Mouse (Mus musculus): ENCODE measurements at regions not wholly inside any gene's neighbourhood (a gene's known extent, or its start where the extent isn't known, plus 50 kb on each side); places are given as distances from the start of the nearest gene placed in this dataset.

DNA sequence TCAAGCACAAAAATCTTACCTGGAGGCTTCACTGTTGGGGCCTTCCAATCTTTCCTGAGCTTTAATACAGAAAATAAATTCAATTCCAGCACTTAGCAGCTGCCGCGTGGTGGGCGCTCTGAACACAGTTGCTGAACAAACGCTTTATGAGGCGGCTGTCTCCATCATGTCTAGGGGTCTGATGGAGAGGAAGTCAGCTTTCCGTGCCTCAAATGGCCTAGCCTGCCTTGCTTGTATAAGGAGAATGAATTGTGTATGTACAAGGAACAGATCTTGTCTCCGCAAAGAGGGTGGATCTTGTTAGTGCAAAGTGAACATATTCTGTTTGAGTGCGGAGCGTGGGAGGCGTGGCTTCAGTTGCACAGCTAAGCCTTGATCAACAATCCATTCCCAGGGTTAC, 155.4 kb downstream of the Unc5cl start:
- Histone ChIP-seq H3K4me3 (ENCODE audit: low read depth, low read length) (no peak overlapping the region), H3K27me3 (ENCODE audit: control insufficient read depth, insufficient read depth, low read depth, low read length) (no peaks in the 10 kb centered on the region), H3K4me2 (ENCODE audit: low read depth, low read length) (no peak overlapping the region), H3K9ac (ENCODE audit: low read depth, low read length) (no peak overlapping the region), H3K4me1 (ENCODE audit: control insufficient read depth, low read depth, low read length) (no peaks in the 10 kb centered on the region), H3K27ac (ENCODE audit: low read length) (no peak overlapping the region), H3K9me3 (replicated peaks; ENCODE audit: control insufficient read depth, low read length) (no peaks in the 10 kb centered on the region; the same call in 1 of the 2 replicates), H3K36me3 (ENCODE audit: control insufficient read depth, insufficient read depth) (no peaks in the 10 kb centered on the region)
- WGBS (ENCODE audit: insufficient replicate concordance) = 67% methylated on average over 10 of the region's 10 CpGs
- no peak for ATAC-seq (ENCODE audit: low read depth)

GRCm38 (mm10) chr17:48610806-48611205, 156.1 kb downstream of the Unc5cl start:
- Histone ChIP-seq H3K27me3 (ENCODE audit: control insufficient read depth, insufficient read depth, low read depth, low read length) (no peaks in the 10 kb centered on the region), H3K27ac (ENCODE audit: low read length) (no peak overlapping the region), H3K4me2 (ENCODE audit: low read depth, low read length) (no peak overlapping the region), H3K9me3 (replicated peaks; ENCODE audit: control insufficient read depth, low read length) (no peaks in the 10 kb centered on the region; the same call in 1 of the 2 replicates), H3K4me1 (ENCODE audit: control insufficient read depth, low read depth, low read length) (no peaks in the 10 kb centered on the region), H3K9ac (ENCODE audit: low read depth, low read length) (no peak overlapping the region), H3K4me3 (ENCODE audit: low read depth, low read length) (no peak overlapping the region), H3K36me3 (ENCODE audit: control insufficient read depth, insufficient read depth) (no peaks in the 10 kb centered on the region)
- no peak for ATAC-seq (ENCODE audit: low read depth)
- WGBS (ENCODE audit: insufficient replicate concordance) = 58% methylated on average over 8 of the region's 8 CpGs

DNA sequence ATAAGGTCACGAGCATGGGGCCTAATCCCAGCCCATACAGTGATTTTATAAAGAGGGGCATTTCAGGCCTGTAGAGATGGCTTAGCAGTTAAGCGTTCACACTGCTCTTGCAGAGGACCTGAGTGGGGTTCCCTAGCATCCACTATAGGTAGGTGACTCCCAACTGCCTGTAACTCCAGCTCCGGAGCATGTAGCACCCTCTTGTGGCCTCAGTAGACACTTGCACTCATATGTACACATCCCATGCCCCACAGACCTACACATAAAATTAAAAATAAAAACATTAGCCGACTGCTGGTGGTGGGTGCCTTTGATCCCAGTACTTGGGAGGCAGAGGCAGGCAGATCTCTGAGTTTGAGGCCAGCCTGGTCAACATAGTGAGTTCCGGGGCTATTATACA, 158.8 kb downstream of the Unc5cl start:
- no peaks in the 10 kb centered on the region for H3K4me1 ChIP-seq (ENCODE audit: control insufficient read depth, low read depth, low read length)
- no peak overlapping the region for H3K27ac ChIP-seq (ENCODE audit: low read length)
- no peak overlapping the region for H3K4me3 ChIP-seq (ENCODE audit: low read depth, low read length)
- ATAC-seq (ENCODE audit: low read depth) = no peak
- H3K9me3 ChIP-seq (replicated peaks; ENCODE audit: control insufficient read depth, low read length) = no peaks in the 10 kb centered on the region; the same call in 1 of the 2 replicates
- no peak overlapping the region for H3K4me2 ChIP-seq (ENCODE audit: low read depth, low read length)
- no peaks in the 10 kb centered on the region for H3K36me3 ChIP-seq (ENCODE audit: control insufficient read depth, insufficient read depth)
- WGBS (ENCODE audit: insufficient replicate concordance) = 62% methylated on average over 5 of the region's 5 CpGs
- no peak overlapping the region for H3K9ac ChIP-seq (ENCODE audit: low read depth, low read length)
- H3K27me3 ChIP-seq (ENCODE audit: control insufficient read depth, insufficient read depth, low read depth, low read length) = no peaks in the 10 kb centered on the region

DNA sequence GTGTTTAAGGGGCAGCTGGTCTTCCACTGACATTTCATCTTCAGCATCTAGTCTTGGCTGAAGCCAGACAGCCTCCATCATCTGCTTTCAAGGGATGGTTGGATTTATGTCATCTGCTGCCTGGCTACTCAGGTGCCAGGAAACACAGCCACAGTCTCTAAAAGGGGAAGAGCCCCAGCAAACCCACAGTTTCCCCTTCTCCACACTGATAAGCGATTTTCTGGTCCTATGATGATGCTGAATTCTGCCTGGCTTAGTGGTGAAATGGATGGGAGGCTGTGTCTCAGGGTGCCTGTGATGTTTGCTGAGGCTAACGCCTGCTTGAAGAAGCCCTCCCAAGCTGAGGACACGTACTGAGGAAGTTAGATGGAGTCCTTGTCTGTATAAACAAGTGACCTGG, 160.5 kb downstream of the Unc5cl start:
- Histone ChIP-seq H3K4me2 (ENCODE audit: low read depth, low read length) (no peak overlapping the region), H3K27me3 (ENCODE audit: control insufficient read depth, insufficient read depth, low read depth, low read length) (no peaks in the 10 kb centered on the region), H3K4me3 (ENCODE audit: low read depth, low read length) (no peak overlapping the region), H3K36me3 (ENCODE audit: control insufficient read depth, insufficient read depth) (no peaks in the 10 kb centered on the region), H3K4me1 (ENCODE audit: control insufficient read depth, low read depth, low read length) (no peaks in the 10 kb centered on the region), H3K9ac (ENCODE audit: low read depth, low read length) (no peak overlapping the region), H3K27ac (ENCODE audit: low read length) (no peak overlapping the region), H3K9me3 (replicated peaks; ENCODE audit: control insufficient read depth, low read length) (no peaks in the 10 kb centered on the region; the same call in 1 of the 2 replicates)
- 13% methylated on average over 3 of the region's 3 CpGs for WGBS (ENCODE audit: insufficient replicate concordance)
- ATAC-seq (ENCODE audit: low read depth) = no peak

DNA sequence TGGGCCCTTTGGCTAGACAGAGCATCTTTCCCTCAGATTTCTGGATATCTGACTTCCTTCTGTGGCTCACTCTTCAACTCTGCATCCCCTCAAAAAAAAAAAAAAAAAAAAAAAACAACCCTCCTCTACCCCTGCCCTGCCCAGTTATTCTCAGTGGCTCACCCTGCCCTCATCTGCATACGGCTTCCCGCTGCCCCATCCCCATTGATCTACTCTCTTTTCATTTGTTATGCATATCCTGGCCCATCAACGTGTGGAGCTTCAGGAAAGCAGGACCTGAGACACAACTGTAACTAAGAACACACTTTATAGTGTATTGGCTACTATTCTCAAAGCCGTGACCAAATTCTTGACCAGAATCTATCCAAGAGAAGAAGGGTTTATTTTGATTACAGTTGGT, 161.5 kb downstream of the Unc5cl start:
- no peaks in the 10 kb centered on the region for H3K36me3 ChIP-seq (ENCODE audit: control insufficient read depth, insufficient read depth)
- 37% methylated on average over 4 of the region's 4 CpGs for WGBS (ENCODE audit: insufficient replicate concordance)
- no peak overlapping the region for H3K27ac ChIP-seq (ENCODE audit: low read length)
- no peak overlapping the region for H3K9ac ChIP-seq (ENCODE audit: low read depth, low read length)
- no peak overlapping the region for H3K4me2 ChIP-seq (ENCODE audit: low read depth, low read length)
- ATAC-seq (ENCODE audit: low read depth) = no peak
- H3K4me3 ChIP-seq (ENCODE audit: low read depth, low read length) = no peak overlapping the region
- H3K9me3 ChIP-seq (replicated peaks; ENCODE audit: control insufficient read depth, low read length) = no peaks in the 10 kb centered on the region; the same call in 1 of the 2 replicates
- no peaks in the 10 kb centered on the region for H3K4me1 ChIP-seq (ENCODE audit: control insufficient read depth, low read depth, low read length)
- H3K27me3 ChIP-seq (ENCODE audit: control insufficient read depth, insufficient read depth, low read depth, low read length) = no peaks in the 10 kb centered on the region

GRCm38 (mm10) chr17:48620896-48621295, 166.2 kb downstream of the Unc5cl start:
- Histone ChIP-seq H3K4me2 (ENCODE audit: low read depth, low read length) (no peak overlapping the region), H3K27me3 (ENCODE audit: control insufficient read depth, insufficient read depth, low read depth, low read length) (no peaks in the 10 kb centered on the region), H3K36me3 (ENCODE audit: control insufficient read depth, insufficient read depth) (no peaks in the 10 kb centered on the region), H3K4me3 (ENCODE audit: low read depth, low read length) (no peak overlapping the region), H3K4me1 (ENCODE audit: control insufficient read depth, low read depth, low read length) (no peaks in the 10 kb centered on the region), H3K9ac (ENCODE audit: low read depth, low read length) (no peak overlapping the region), H3K9me3 (replicated peaks; ENCODE audit: control insufficient read depth, low read length) (no peaks in the 10 kb centered on the region), H3K27ac (ENCODE audit: low read length) (no peak overlapping the region)
- WGBS (ENCODE audit: insufficient replicate concordance) = 33% methylated on average over 2 of the region's 2 CpGs
- no peak for ATAC-seq (ENCODE audit: low read depth)

- Histone ChIP-seq H3K4me2 (ENCODE audit: low read depth, low read length) (no peak overlapping the region), H3K9ac (ENCODE audit: low read depth, low read length) (no peak overlapping the region), H3K27ac (ENCODE audit: low read length) (no peak overlapping the region), H3K27me3 (ENCODE audit: control insufficient read depth, insufficient read depth, low read depth, low read length) (no peaks in the 10 kb centered on the region), H3K4me3 (ENCODE audit: low read depth, low read length) (no peak overlapping the region), H3K4me1 (ENCODE audit: control insufficient read depth, low read depth, low read length) (no peaks in the 10 kb centered on the region), H3K9me3 (replicated peaks; ENCODE audit: control insufficient read depth, low read length) (no peaks in the 10 kb centered on the region), H3K36me3 (ENCODE audit: control insufficient read depth, insufficient read depth) (no peaks in the 10 kb centered on the region)
- ATAC-seq (ENCODE audit: low read depth) = no peak
- WGBS (ENCODE audit: insufficient replicate concordance) = 78% methylated on average over 11 of the region's 11 CpGs
These were observed 167.0 kb downstream of the Unc5cl start for GRCm38 (mm10) chr17:48621676-48622075.

GRCm38 (mm10) chr17:48624937-48625336, 170.2 kb downstream of the Unc5cl start:
- no peaks in the 10 kb centered on the region for H3K4me1 ChIP-seq (ENCODE audit: control insufficient read depth, low read depth, low read length)
- no peak overlapping the region for H3K4me2 ChIP-seq (ENCODE audit: low read depth, low read length)
- WGBS (ENCODE audit: insufficient replicate concordance) = 78% methylated on average over 14 of the region's 14 CpGs
- no peaks in the 10 kb centered on the region for H3K9me3 ChIP-seq (replicated peaks; ENCODE audit: control insufficient read depth, low read length)
- no peaks in the 10 kb centered on the region for H3K27me3 ChIP-seq (ENCODE audit: control insufficient read depth, insufficient read depth, low read depth, low read length)
- ATAC-seq (ENCODE audit: low read depth) = no peak
- H3K9ac ChIP-seq (ENCODE audit: low read depth, low read length) = no peak overlapping the region
- H3K27ac ChIP-seq (ENCODE audit: low read length) = no peak overlapping the region
- no peak overlapping the region for H3K4me3 ChIP-seq (ENCODE audit: low read depth, low read length)
- no peaks in the 10 kb centered on the region for H3K36me3 ChIP-seq (ENCODE audit: control insufficient read depth, insufficient read depth)

- Histone ChIP-seq H3K27me3 (ENCODE audit: control insufficient read depth, insufficient read depth, low read depth, low read length) (no peaks in the 10 kb centered on the region), H3K36me3 (ENCODE audit: control insufficient read depth, insufficient read depth) (no peaks in the 10 kb centered on the region), H3K9me3 (replicated peaks; ENCODE audit: control insufficient read depth, low read length) (no peaks in the 10 kb centered on the region), H3K4me3 (ENCODE audit: low read depth, low read length) (no peak overlapping the region), H3K9ac (ENCODE audit: low read depth, low read length) (no peak overlapping the region), H3K27ac (ENCODE audit: low read length) (no peak overlapping the region), H3K4me1 (ENCODE audit: control insufficient read depth, low read depth, low read length) (no peaks in the 10 kb centered on the region), H3K4me2 (ENCODE audit: low read depth, low read length) (no peak overlapping the region)
- ATAC-seq (ENCODE audit: low read depth) = no peak
- WGBS (ENCODE audit: insufficient replicate concordance) = 71% methylated on average over 6 of the region's 6 CpGs
These were observed 171.3 kb downstream of the Unc5cl start for GRCm38 (mm10) chr17:48625971-48626370.
